10 mouse cellular contexts compared by ENCODE assay signal in the genomic region with DNA sequence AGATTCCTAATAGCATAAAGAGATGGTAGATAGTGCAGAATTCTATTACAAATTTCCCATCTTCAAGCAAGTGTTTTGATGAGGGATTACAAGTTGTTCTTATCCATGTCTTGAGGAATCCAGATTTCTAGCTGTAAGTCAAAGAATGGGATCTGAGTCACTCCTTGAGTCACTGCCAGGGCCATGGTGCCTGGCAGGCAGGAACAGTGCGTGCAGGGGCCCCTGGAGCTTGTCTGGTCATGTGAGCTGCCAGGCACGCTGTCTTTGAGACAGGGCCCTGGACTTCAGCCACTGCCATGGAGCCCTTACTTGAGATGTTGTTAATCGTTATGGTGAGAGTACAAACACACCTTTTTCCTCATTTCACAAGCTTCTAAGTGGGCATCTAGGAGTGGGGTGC.
DNase-seq lines count a peak whose midpoint lies in the region; ATAC-seq and TF ChIP-seq lines count a peak whose summit lies in the region.
"Had no signal": no experiment of that assay in that cellular context is flagged by ENCODE, and none has a peak within 500 bp of the region (broad histone marks: within the 10 kb centered on the region; RNA-seq: fewer than 3 reads in every experiment).

No protein-coding gene starts in this region.

- DNase-seq in kidney, adult 11 months = peak; percentile 43
- peak; percentile 95 for DNase-seq in Patski (ENCODE audit: low read depth, low spot score)
- DNase-seq in fat pad, adult 2 months (ENCODE audit: extremely low read depth, low read depth, low spot score) = peak; percentile 40
- DNase-seq in kidney, postnatal 14 days = peak; percentile 49
- no peak for DNase-seq in thymus, postnatal 25 days
- no peak for DNase-seq in hindbrain, embryonic 14.5 days (ENCODE audit: low spot score)

- ATAC-seq in kidney, embryonic 15.5 days (replicated peaks; ENCODE audit: low FRiP score) = no peak
- ATAC-seq in Patski = peak; percentile 98
- no peak for ATAC-seq in midbrain, embryonic 16.5 days
- no peak for ATAC-seq in hindbrain, embryonic 14.5 days (ENCODE audit: low FRiP score)

- POLR2A ChIA-PET in Patski (lab: Charles Lee) = interaction anchor here (0.7 kb wide), 1 partner anchor 405 kb away, joined by 6 read pairs; no protein-coding TSS in a partner anchor

- H3K36me3 ChIP-seq in kidney, embryonic 15.5 days = no peaks in the 10 kb centered on the region
- no peaks in the 10 kb centered on the region for H3K36me3 ChIP-seq in midbrain, embryonic 16.5 days (ENCODE audit: control insufficient read depth, insufficient read depth, low read length)
- no peaks in the 10 kb centered on the region for H3K36me3 ChIP-seq in hindbrain, embryonic 14.5 days (replicated peaks; ENCODE audit: control insufficient read depth, insufficient read depth)
- H3K36me3 ChIP-seq: embryonic facial prominence, embryonic 15.5 days; neural tube, embryonic 12.5 days had no signal

- peaks cover 5% of the 10 kb centered on the region; the same call in 1 of the 2 replicates for H3K4me1 ChIP-seq in kidney, embryonic 15.5 days
- H3K4me1 ChIP-seq in midbrain, embryonic 16.5 days (ENCODE audit: control insufficient read depth, insufficient read depth, low read length) = no peaks in the 10 kb centered on the region
- no peaks in the 10 kb centered on the region for H3K4me1 ChIP-seq in hindbrain, embryonic 14.5 days (replicated peaks; ENCODE audit: control insufficient read depth, insufficient read depth, low read length)
- H3K4me1 ChIP-seq: embryonic facial prominence, embryonic 15.5 days; neural tube, embryonic 12.5 days had no signal

- H3K9me3 ChIP-seq in kidney, embryonic 15.5 days (replicated peaks) = no peaks in the 10 kb centered on the region
- no peaks in the 10 kb centered on the region for H3K9me3 ChIP-seq in midbrain, embryonic 16.5 days (replicated peaks; ENCODE audit: control insufficient read depth, low read length, poor library complexity, severe bottlenecking)
- H3K9me3 ChIP-seq in hindbrain, embryonic 14.5 days (ENCODE audit: control insufficient read depth, low read length) = no peaks in the 10 kb centered on the region
- H3K9me3 ChIP-seq: embryonic facial prominence, embryonic 15.5 days; neural tube, embryonic 12.5 days had no signal

- H3K4me3 ChIP-seq in kidney, embryonic 15.5 days (replicated peaks) = no peak overlapping the region
- H3K4me3 ChIP-seq in midbrain, embryonic 16.5 days (ENCODE audit: low read depth, low read length) = no peak overlapping the region
- H3K4me3 ChIP-seq in hindbrain, embryonic 14.5 days (replicated peaks; ENCODE audit: low read length) = no peak overlapping the region
- H3K4me3 ChIP-seq: embryonic facial prominence, embryonic 15.5 days; neural tube, embryonic 12.5 days had no signal

- CTCF ChIA-PET in Patski (lab: Charles Lee) = interaction anchor here (0.9 to 4.9 kb wide), 9 partner anchors 9 to 304 kb away, joined by 3 to 28 read pairs (median 4); no protein-coding TSS in a partner anchor

- in situ Hi-C loops in Patski (cut with MboI; ENCODE audit: low pct_unique_long_range_greater_than_20kb) = no loop called here

- H3K27me3 ChIP-seq in kidney, embryonic 15.5 days = no peaks in the 10 kb centered on the region
- H3K27me3 ChIP-seq in Patski = no peaks in the 10 kb centered on the region
- H3K27me3 ChIP-seq in midbrain, embryonic 16.5 days (ENCODE audit: control insufficient read depth, insufficient read depth, low read depth, low read length) = no peaks in the 10 kb centered on the region
- H3K27me3 ChIP-seq in hindbrain, embryonic 14.5 days (ENCODE audit: control insufficient read depth, insufficient read depth, low read length) = no peaks in the 10 kb centered on the region
- H3K27me3 ChIP-seq: embryonic facial prominence, embryonic 15.5 days; neural tube, embryonic 12.5 days had no signal

- no peak overlapping the region for H3K4me2 ChIP-seq in kidney, embryonic 15.5 days
- H3K4me2 ChIP-seq in midbrain, embryonic 16.5 days (ENCODE audit: low read length) = no peak overlapping the region
- H3K4me2 ChIP-seq in hindbrain, embryonic 14.5 days (replicated peaks) = no peak overlapping the region
- H3K4me2 ChIP-seq: embryonic facial prominence, embryonic 15.5 days; neural tube, embryonic 12.5 days had no signal

- H3K9ac ChIP-seq in kidney, embryonic 15.5 days = no peak overlapping the region
- no peak overlapping the region for H3K9ac ChIP-seq in midbrain, embryonic 16.5 days (ENCODE audit: low read depth, low read length)
- no peak overlapping the region for H3K9ac ChIP-seq in hindbrain, embryonic 14.5 days
- H3K9ac ChIP-seq: embryonic facial prominence, embryonic 15.5 days; neural tube, embryonic 12.5 days had no signal

- 80% methylated on average over 3 of the region's 3 CpGs for WGBS in kidney, embryonic 15.5 days
- 73% methylated on average over 3 of the region's 3 CpGs for WGBS in midbrain, embryonic 16.5 days
- WGBS in hindbrain, embryonic 14.5 days = 81% methylated on average over 3 of the region's 3 CpGs

- no peak overlapping the region for H3K27ac ChIP-seq in kidney, embryonic 15.5 days
- no peak overlapping the region for H3K27ac ChIP-seq in midbrain, embryonic 16.5 days (ENCODE audit: low read length)
- no peak overlapping the region for H3K27ac ChIP-seq in hindbrain, embryonic 14.5 days
- H3K27ac ChIP-seq: embryonic facial prominence, embryonic 15.5 days; neural tube, embryonic 12.5 days had no signal

- TF ChIP-seq CTCF in Patski (IDR thresholded peaks at IDR 0.05) = no peak

Comparison
In these comparisons a context has a peak if more than half of its experiments do, and no peak if none do; other contexts are left out.
1. DNase-seq: peak in kidney, adult 11 months (single experiment), Patski (single experiment), fat pad, adult 2 months (single experiment) and kidney, postnatal 14 days (single experiment); none in thymus, postnatal 25 days (single experiment) and hindbrain, embryonic 14.5 days (single experiment).